Mouse (Mus musculus) cerebellum, postnatal 25 days (tissue): ENCODE measurements at regions not wholly inside any gene's neighbourhood (a gene's known extent, or its start where the extent isn't known, plus 50 kb on each side); places are given as distances from the start of the nearest gene placed in this dataset.
A peak's percentile ranks its signal among the peaks of the same experiment; 100 is the strongest.

Experiments
- DNase-seq, 2 experiments: peaks; one replicate each; pipeline ENCODE4 v3.0.0; 2021; ENCODE audit warnings: mixed read lengths in 2 of 2

GRCm38 (mm10) chr10:30132243-30132642 is 68.1 kb downstream of the Cenpw start:
- DNase-seq: no peak

GRCm38 (mm10) chr10:30110341-30110740 is 90.0 kb downstream of the Cenpw start:
- DNase-seq: no peak

GRCm38 (mm10) chr10:30102443-30102842 is 97.9 kb downstream of the Cenpw start:
- no peak for DNase-seq

DNA sequence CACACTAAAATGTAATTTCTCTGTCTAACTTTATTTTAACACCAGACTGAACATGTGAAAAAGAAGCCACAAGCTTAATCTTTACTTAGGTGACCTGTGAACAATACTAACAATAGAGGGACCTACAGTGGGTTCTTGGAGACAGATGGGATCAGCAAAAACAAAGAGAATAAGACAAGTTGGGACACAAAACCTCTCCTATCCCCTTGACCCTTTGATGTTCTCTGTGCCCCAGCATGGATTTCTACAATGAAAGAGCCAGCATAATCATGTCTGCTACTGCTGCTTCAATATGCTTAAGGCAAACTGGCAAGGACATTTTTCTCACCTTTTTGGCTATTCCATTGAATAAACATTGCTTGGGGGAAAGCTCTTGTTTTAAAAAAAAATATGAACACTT is 105.8 kb downstream of the Cenpw start:
- DNase-seq: no peak

DNA sequence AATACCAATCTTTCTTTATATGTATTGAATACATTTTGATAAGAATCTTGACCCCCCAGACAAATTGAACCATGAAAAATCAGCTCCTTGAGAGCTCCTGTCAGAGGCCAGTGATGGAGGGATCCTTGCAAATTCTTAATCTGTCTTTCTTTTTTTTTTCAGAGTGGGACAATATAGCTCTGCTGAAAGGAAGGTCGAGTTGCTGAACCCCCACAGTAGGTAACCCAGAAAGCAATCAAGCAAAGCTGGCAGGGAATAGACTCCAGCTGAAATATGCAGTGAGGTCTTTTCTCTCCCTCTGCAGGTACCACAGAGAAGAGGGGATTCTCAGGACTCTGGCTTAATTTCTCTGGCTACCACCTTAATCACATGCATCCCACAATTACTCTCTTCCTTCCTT is 108.8 kb downstream of the Cenpw start:
- DNase-seq: no peak

- no peak for DNase-seq
These were observed 111.0 kb downstream of the Cenpw start for GRCm38 (mm10) chr10:30089406-30089805.

- DNase-seq: peak; percentile 7
These were observed 115.3 kb downstream of the Cenpw start for GRCm38 (mm10) chr10:30085059-30085458.

DNA sequence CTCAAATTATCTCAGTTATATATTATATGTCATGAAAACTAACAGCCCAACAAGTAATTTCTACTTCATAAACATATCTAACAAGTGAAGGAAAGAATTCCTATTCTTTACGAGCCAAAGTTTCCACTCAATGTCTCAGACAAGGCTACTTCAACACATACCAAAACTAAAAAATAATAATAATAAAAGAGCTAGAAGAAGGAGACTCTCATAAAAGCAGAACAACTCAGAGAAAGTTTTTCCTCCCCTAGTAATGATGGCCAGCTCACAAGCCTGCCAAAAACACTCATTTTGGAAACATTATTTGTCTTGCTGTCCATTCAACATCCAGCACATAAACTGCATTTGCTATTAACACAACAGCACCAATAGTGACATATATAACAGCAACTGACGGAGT is 133.7 kb downstream of the Cenpw start:
- no peak for DNase-seq

GRCm38 (mm10) chr10:30030621-30031020 is 169.7 kb downstream of the Cenpw start:
- DNase-seq: no peak

- DNase-seq: no peak
These were observed 197.3 kb downstream of the Cenpw start for GRCm38 (mm10) chr10:30002950-30003636.

- DNase-seq: no peak
These were observed 199.5 kb downstream of the Cenpw start for GRCm38 (mm10) chr10:30000836-30001235.

DNA sequence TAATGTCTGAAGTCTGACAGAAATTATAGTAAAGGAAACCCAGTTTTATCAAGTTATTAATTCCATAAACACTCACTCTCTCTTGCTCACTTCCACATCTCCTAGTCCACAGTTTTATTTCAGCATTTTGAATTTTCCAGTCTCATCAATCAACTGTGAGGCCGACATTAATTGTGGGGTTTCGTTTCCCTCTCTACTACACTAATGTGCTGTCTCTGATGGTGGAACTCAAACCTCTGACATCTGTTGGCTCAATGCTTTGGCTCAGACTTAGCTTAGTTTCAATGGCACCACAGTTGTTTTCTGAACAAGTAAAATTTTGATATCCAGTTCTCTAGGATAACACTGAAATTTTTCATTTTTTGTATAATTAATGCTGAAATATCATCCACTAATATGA is 218.8 kb downstream of the Cenpw start:
- no peak for DNase-seq
